Mouse (Mus musculus) CD4-positive, CD25-positive, alpha-beta regulatory T cell, adult 9 weeks (primary cell): ENCODE results near the gene Usp48. TPM values are rescaled to one million over a fixed set of nuclear protein-coding genes. Genes with fewer than 3 reads are reported as not detected.

ENCODE experiments used
- polyA plus RNA-seq: library from polyadenylated mRNA; unstranded; fragments of 100-300 nt; shearing (Covaris generic); gene quantifications from one replicate; pipeline ENCODE4 v1.2.1, GENCODE M21; 2017

Usp48 gene
- polyA plus RNA-seq = 51.7 TPM

GRCm38 (mm10) chr4:137593601-137594495 is at the start of gene Usp48:
TSS of gene Usp48 (plus strand) at chr4:137593755.

DNA sequence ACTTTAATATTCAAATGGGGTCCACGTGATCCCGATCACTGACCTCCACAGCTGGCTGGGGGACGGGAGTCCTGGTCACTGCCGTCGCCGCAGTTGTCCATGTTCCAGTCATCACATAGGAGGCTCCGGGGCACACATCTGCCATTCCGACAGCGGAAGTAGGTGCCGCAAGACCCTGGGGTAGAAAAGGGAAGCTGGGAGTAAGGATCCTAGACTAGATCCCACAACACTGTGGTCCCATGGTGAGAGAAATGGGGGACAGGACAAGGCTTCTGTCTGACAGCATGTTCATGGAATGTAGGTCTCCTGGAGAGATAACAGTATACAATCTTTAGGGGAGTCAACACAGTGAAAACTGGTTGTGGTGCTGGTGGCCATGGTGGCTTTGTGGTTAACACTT is 19.1 kb upstream of the Usp48 start, which contains the start of gene Ldlrad2:
Gene Ldlrad2, minus strand, starts transcription at position 101 of the 400 bp plus-strand sequence.

DNA sequence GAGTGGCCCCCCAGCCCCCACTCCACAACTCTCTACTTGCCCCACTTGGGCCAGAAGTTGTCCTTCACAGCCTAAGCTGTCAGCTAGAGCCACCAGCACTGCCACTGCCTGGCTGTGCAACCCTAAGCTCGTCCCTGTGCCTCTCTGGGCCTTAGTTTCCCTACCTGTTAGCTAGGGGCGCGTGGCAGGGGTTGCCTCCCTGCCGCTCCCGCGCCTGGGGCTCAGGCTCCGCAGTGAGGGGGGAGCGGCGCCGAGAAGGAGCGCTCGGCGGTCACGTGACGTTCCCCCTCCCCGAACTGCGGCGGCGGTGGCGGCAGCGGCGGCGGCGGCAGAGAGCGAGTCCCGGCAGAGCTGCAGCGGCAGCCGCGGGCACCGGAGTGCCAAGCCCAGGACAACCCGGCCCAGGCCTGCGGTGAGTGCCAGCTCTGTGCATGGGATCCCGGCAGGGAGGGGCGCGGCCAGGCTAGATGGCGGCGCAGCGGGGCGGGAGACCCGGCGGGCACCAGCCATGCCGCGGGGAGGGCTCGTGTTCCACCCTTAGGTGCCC is 71.0 kb downstream of the Usp48 start, which contains the start of gene Rap1gap:
Gene Rap1gap, plus strand, starts transcription at position 294 of the 547 bp plus-strand sequence.

Other genes with a start within 250 kb of the Usp48 start
- 845 TPM for gene Cdc42, start 236.0 kb upstream of the Usp48 start, polyA plus RNA-seq
- gene Cela3a, start 184.0 kb upstream of the Usp48 start, polyA plus RNA-seq = not detected
- not detected for gene Cela3b, start 163.2 kb upstream of the Usp48 start, polyA plus RNA-seq
- not detected for gene 1700013G24Rik, start 140.5 kb upstream of the Usp48 start, polyA plus RNA-seq
- not detected for gene Hspg2, start 125.0 kb upstream of the Usp48 start, polyA plus RNA-seq
- not detected for gene Ldlrad2, start 19.2 kb upstream of the Usp48 start, polyA plus RNA-seq
- 2.2 TPM for gene Rap1gap, start 71.0 kb downstream of the Usp48 start, polyA plus RNA-seq
- gene Alpl, start 202.6 kb downstream of the Usp48 start, polyA plus RNA-seq = 4.2 TPM